Mouse (Mus musculus) midbrain, embryonic 10.5 days (tissue): ENCODE results near the gene Sema6c. TPM values are rescaled to one million over a fixed set of nuclear protein-coding genes. Genes with fewer than 3 reads are reported as not detected.
A peak's percentile ranks its signal among the peaks of the same experiment; 100 is the strongest.
"Not testable (repeated sequence)": the region's sequence is repeated elsewhere in the genome, so short reads cannot be mapped to it uniquely, and the experiment has no call there.

Source experiments
- DNase-seq: peaks from one replicate; pipeline ENCODE4 v3.0.0-alpha.2; 2017; ENCODE audit warnings: low spot score
- H3K27ac ChIP-seq: fragments of 300-500 bp; sonication (generic); replicated peaks from 2 replicates; pipeline ENCODE4 v1.5.1; 2016; ENCODE audit warnings: mild to moderate bottlenecking
- H3K27me3 ChIP-seq: fragments of 300-500 bp; sonication (generic); 2 replicates; pipeline ENCODE4 v1.6.1; 2016; ENCODE audit warnings: low read depth, mild to moderate bottlenecking; ENCODE audit not compliant: poor library complexity, severe bottlenecking
- H3K36me3 ChIP-seq: fragments of 300-500 bp; sonication (generic); 2 replicates; pipeline ENCODE4 v1.6.1; 2016; ENCODE audit warnings: mild to moderate bottlenecking, moderate library complexity
- H3K4me1 ChIP-seq: fragments of 300-500 bp; sonication (generic); 2 replicates; pipeline ENCODE4 v1.6.1; 2016
- H3K4me3 ChIP-seq: fragments of 300-500 bp; sonication (generic); 2 replicates; pipeline ENCODE4 v1.5.1; 2016; ENCODE audit warnings: mild to moderate bottlenecking, moderate library complexity
- H3K9me3 ChIP-seq: fragments of 300-500 bp; sonication (generic); replicated peaks from 2 replicates; pipeline ENCODE4 v1.6.1; 2016; ENCODE audit warnings: mild to moderate bottlenecking
- WGBS: fragments of 180-500 bp; shearing (Covaris S2); methylation state at CpG from one replicate; pipeline ENCODE4 v1.1.7; 2016; 5-methylcytosine and 5-hydroxymethylcytosine counted together
- polyA plus RNA-seq: library from polyadenylated mRNA; unstranded; fragments of >200 nt; fragmentation: Nextera tagmentation; extraction: Ambion mirVana; gene quantifications from 2 replicates; pipeline ENCODE4 v1.2.1, GENCODE M21; 2016

Gene Sema6c
- polyA plus RNA-seq, 1 experiment from 2014 or later = 7.6 TPM

DNA sequence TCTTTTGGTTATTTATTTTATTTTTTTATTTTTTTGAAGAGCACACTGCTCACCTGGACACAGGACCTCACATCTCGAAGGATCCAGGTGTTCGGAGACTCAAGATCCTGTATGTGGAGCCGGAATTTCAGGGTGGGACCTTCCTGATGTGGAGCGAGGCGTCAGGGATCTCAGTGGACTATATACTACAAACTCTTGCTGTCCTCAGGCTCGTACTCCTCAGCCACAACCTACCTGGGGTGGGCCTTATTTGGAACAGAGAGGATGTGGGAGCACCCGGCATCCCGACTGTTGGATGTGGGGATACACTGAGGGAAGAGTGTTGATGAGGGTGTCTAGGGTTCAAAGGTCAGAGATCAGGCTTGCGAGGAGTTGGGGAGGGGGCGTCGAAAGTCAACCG lies 26.1 kb upstream of the Sema6c start:
- Histone ChIP-seq H3K4me3 (peak overlapping the region; percentile 74), H3K36me3 (peaks cover 39% of the 10 kb centered on the region), H3K4me1 (peaks cover 26% of the 10 kb centered on the region)
- DNase-seq, H3K27me3 ChIP-seq, H3K27ac ChIP-seq, H3K9me3 ChIP-seq: not testable (repeated sequence)
- WGBS = no CpG with 5 or more reads among the region's 12 CpGs

DNA sequence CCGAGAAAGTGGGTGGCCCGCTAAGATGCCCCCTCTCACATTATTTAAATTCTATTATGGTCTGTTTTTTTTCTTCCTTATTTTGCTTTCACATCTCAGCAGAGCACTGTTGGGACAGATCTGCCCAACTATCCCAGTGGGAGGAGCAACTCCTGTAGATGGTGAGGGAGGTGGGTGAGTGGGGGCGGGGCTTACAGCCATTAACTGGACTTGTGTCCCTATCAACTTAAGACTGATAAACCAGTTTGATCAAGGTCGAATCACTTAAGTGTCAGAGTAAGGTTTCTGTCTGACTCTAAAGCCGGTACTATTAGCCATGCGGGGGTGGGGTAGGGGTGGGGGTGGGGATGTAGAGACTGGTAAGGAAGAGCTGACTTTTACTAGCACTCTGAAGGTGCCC lies 25.2 kb upstream of the Sema6c start:
- Histone ChIP-seq H3K27me3 (no peaks in the 10 kb centered on the region), H3K36me3 (peaks cover 38% of the 10 kb centered on the region), H3K4me3 (peak overlapping the region; percentile 49), H3K9me3 (no peaks in the 10 kb centered on the region), H3K4me1 (peaks cover 26% of the 10 kb centered on the region), H3K27ac (peak overlapping the region; percentile 46; the same call in 1 of the 2 replicates)
- 40% methylated on average over 6 of the region's 6 CpGs for WGBS
- DNase-seq = no peak

DNA sequence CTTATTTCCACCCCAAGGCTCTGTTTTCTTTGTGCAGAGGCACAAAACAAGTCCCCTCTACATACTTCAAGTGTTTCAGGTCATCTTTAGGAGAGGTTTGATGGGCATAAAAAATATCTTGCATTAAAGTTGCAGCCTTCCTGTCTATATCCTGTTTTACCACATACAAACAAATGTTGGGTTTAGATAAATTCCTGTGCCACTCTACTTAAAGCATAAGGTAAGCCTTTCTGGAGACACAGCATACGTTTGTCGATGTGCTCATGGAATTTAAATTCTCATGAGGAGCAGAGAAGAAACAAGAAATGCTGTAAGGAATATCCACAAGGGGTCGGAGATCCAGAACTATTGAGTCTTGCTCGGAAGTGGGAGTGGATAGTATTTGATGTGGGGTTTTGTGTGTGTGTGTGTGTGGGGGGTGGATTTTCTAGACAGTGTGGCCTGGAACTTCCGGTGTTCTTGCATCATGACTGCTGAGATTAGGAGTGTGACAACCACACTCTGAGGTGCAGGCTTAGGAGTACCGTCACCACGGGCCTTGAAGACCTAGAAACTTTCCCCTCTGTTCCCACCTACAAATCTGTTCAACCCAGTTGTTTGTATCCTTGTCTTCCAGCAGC lies 24.7 kb upstream of the Sema6c start:
- Histone ChIP-seq H3K4me3 (peak overlapping the region; percentile 49), H3K27ac (peak overlapping the region; percentile 46; the same call in 1 of the 2 replicates), H3K9me3 (no peaks in the 10 kb centered on the region), H3K36me3 (peaks cover 39% of the 10 kb centered on the region), H3K4me1 (peaks cover 26% of the 10 kb centered on the region), H3K27me3 (no peaks in the 10 kb centered on the region)
- DNase-seq = no peak
- WGBS = 93% methylated on average over 7 of the region's 7 CpGs

DNA sequence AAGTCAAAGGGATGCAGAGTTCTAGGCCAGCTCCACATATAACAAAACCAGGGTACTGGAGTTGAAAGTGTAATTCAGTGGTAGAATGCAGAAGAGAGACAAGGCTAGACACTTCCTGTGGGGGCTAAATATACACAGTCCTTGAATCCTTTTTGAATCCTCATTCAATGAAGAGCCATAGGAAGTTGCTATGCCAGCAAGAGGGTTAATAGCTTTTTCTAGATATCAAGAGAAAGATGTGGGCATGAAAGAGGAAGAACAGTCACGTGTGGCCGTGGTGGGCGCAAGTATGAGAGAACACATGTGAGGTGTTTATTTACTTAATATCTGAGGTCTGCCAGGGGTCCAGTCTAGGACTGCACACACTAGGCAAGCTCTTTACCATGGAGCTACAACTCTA lies 23.9 kb upstream of the Sema6c start:
- Histone ChIP-seq H3K27me3 (no peaks in the 10 kb centered on the region), H3K27ac (no peak overlapping the region), H3K4me3 (no peak overlapping the region), H3K4me1 (peaks cover 26% of the 10 kb centered on the region), H3K36me3 (peaks cover 36% of the 10 kb centered on the region), H3K9me3 (no peaks in the 10 kb centered on the region)
- DNase-seq = no peak
- 96% methylated on average over 3 of the region's 3 CpGs for WGBS

DNA sequence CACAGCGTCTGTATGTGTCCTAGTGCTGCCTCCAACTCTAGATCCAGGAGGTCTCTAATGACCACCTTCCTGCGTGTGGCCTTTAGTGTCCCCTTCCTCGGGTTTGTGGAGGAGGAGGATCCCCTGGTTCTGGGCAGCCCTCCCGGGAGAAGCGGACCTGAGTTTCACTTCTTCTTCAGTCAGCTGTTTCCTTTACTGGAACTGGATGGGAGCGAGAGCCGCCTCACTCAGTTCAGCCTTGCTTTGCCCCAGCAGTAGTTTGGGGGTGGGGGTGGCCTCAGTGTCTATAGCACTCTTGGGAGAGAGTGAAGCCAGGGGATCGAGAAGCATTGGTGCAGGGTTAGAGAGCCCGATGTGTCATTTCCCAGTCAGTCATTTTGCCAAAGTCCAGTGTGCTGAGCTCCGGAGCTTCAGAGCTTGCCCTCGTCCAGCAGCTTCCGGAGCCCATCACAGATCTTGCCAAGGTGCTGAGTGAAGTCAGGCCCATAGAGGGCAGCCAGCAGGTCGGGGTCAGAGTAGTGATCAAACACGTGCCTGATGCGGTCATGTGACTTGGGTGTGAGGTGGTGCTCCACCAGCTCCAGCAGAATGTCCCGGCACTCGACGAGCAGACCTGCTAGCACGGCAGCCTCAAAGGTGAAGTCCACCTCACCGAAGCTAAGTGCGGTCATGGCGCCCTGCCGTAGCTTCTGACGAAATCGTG lies 20.5 kb upstream of the Sema6c start:
- Histone ChIP-seq H3K27me3 (no peaks in the 10 kb centered on the region), H3K9me3 (no peaks in the 10 kb centered on the region), H3K4me1 (peaks cover 18% of the 10 kb centered on the region), H3K4me3 (no peak overlapping the region), H3K27ac (no peak overlapping the region), H3K36me3 (peaks cover 25% of the 10 kb centered on the region)
- 78% methylated on average over 25 of the region's 25 CpGs for WGBS
- DNase-seq = no peak

DNA sequence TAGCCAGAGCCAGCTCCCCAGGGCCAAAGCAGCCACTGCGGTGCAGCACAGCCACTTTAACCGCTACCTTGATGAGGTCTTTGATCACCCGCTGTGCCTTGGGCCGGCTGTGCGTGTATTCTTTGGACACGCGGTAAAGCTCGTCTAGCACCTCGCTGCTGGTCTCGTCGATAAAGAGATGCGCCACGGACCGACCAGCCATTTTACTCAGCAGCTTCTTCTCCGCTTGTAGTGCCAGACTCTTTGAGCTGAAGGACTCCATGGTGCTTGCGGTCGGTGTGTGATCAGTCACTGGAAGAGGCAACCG lies 20.0 kb upstream of the Sema6c start:
- Histone ChIP-seq H3K27me3 (no peaks in the 10 kb centered on the region), H3K4me1 (peaks cover 13% of the 10 kb centered on the region), H3K27ac (no peak overlapping the region), H3K9me3 (no peaks in the 10 kb centered on the region), H3K36me3 (peaks cover 25% of the 10 kb centered on the region), H3K4me3 (no peak overlapping the region)
- DNase-seq = no peak
- whole genome bisulfite sequencing = 58% methylated on average over 18 of the region's 18 CpGs

DNA sequence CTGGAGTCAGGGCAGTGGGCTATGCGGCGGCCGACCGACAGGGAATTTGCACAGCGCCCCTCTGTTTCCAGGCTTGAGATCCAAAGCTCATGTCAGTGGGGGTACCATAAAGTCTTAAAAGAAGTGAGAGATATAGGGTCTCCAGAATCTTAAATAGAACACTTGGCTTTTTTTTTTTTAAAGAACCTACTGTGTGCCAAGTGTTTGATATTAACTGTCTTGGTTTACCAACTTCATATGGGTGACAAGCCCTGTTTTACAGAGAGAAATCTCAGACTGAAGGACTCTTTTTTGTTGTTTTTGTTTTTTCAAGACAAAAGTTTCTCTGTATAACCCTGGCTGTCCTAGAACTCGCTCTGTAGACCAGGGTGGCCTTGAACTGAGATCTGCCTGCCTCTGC lies 19.5 kb upstream of the Sema6c start:
- no peak overlapping the region for H3K27ac ChIP-seq
- no peaks in the 10 kb centered on the region for H3K27me3 ChIP-seq
- peaks cover 25% of the 10 kb centered on the region for H3K36me3 ChIP-seq
- peaks cover 7% of the 10 kb centered on the region for H3K4me1 ChIP-seq
- WGBS = 92% methylated on average over 6 of the region's 6 CpGs
- DNase-seq = no peak
- no peaks in the 10 kb centered on the region for H3K9me3 ChIP-seq
- H3K4me3 ChIP-seq = no peak overlapping the region

DNA sequence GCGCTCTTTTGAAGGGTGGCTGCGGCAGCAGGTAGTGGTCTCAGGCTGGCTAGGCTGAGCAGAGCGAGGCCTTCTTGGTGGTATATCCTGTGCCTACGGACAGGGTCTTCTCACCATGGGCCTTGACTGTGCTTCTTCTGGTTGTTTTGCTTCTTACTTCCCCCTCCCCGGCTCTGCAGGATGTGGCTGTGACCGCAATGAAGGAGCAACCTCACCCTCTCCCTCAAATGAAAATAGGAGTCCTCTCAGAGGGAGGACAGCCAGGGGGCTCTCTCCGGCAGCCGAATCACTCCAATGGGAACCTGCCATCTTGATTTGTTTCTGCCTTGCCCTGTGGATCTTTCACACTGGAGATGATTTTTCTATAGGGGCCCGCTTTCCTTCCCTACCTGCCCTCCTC lies 18.8 kb upstream of the Sema6c start:
- no peak overlapping the region for H3K4me3 ChIP-seq
- H3K36me3 ChIP-seq = peaks cover 25% of the 10 kb centered on the region
- no peak for DNase-seq
- 95% methylated on average over 9 of the region's 9 CpGs for WGBS
- no peaks in the 10 kb centered on the region for H3K9me3 ChIP-seq
- H3K4me1 ChIP-seq = 0 out of 2 replicates have a peak, but pooled peaks cover under 1% of the 10 kb centered on the region
- H3K27ac ChIP-seq = no peak overlapping the region
- no peaks in the 10 kb centered on the region for H3K27me3 ChIP-seq

DNA sequence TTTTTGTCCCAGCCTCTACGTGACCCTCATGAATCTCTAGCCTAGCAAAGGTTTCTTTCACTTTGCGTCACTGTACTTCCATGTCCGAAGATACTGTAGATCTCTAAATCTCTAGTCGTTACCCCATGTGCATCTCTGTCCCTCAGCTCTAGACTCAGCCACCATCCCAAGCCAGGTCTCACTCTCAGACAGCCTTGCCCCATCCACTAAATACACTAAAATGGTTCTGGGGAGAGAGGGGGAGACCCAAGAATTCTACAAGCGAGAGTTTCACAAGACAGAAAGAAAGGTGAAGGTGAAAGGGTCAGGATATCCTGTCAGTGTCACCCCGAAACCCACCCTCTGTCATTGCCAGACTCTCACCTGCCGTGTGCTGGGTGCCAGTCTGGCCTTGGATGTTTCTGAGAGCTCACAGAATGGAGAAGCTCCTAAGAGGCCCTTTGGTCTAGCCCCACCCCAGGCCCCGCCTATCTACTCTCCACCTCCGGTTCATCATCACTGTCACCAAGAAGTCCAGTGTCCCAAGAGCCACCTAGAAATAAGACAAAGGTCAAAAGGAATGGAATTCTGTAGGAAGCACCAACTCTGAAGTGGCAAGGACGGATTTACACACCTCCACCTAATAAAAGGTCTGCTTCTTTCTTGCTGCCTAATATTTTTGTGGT lies 18.2 kb upstream of the Sema6c start, which contains the start of gene Tnfaip8l2:
Gene Tnfaip8l2, minus strand, starts transcription at position 409 of the 665 bp plus-strand sequence.
- no peak for DNase-seq
- WGBS = 82% methylated on average over 10 of the region's 10 CpGs
- H3K4me3 ChIP-seq = no peak within 1 kb of the TSS
- H3K27me3 ChIP-seq = no peaks in the 10 kb centered on the region
- no peak within 1 kb of the TSS for H3K27ac ChIP-seq
- peaks cover 25% of the 10 kb centered on the region for H3K36me3 ChIP-seq
- H3K4me1 ChIP-seq = no peaks in the 10 kb centered on the region
- no peaks in the 10 kb centered on the region for H3K9me3 ChIP-seq

DNA sequence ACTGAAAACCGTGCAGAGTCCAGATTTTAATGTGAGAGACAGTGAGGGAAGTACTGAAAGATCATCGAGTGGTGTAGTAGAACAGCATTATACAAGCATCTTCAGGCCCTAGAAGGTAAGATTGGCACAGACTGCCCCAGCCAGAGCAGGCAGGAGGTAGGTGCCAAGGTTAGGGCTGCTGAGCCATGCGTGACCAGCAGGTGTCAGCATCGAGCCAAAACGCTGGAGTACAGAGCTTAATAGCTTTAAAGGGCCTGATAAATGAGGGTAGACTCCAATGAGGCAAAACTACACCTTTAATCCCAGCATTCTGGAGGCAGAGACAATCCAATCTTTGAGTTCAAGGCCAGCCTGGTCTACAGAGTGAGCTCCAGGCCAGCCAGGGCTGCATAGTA lies 17.6 kb upstream of the Sema6c start:
- Histone ChIP-seq H3K27ac (no peak overlapping the region), H3K9me3 (no peaks in the 10 kb centered on the region), H3K4me3 (no peak overlapping the region), H3K36me3 (peaks cover 25% of the 10 kb centered on the region), H3K27me3 (no peaks in the 10 kb centered on the region), H3K4me1 (no peaks in the 10 kb centered on the region)
- DNase-seq = peak; percentile 81
- 9% methylated on average over 5 of the region's 5 CpGs for WGBS

DNA sequence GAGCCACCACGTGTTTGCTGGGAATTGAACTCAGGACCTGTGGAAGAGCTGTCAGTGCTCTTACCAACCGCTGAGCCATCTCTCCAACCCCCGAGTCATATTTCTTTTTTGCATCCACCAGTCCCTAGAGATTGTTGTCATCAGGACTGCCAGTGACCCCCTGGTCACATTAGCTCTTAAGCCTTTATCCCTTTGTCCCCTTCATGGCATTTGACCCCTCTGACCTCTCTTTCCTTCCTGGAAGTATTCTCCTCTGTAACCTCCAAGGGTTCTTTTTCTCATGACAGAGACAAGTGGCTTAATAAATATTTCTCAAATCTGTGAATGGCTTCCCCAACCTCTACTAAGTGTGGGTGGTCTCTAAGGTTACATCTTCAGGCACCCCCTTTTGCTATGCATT lies 12.3 kb upstream of the Sema6c start:
- Histone ChIP-seq H3K36me3 (no peaks in the 10 kb centered on the region), H3K27me3 (no peaks in the 10 kb centered on the region), H3K4me3 (no peak overlapping the region), H3K9me3 (no peaks in the 10 kb centered on the region), H3K27ac (no peak overlapping the region), H3K4me1 (peaks cover 8% of the 10 kb centered on the region)
- no peak for DNase-seq
- 60% methylated on average over 3 of the region's 3 CpGs for WGBS

DNA sequence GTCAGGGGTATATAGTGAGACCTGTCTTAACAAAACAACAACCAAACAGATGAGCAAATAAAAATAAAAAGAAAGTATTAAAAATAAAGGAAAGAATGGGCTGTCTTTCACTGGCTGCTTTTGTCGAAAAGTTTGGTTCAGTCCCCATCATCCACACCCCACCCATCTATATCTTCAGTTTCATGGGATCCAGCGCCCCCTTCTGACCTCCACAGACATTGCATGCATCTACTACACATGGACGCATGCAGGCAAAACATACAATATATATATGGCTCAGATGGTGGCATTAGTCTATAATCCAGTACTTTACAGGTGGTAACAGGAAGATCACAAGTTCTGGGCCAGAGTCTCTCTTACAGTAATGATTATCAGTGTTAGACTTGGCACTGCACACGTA lies 6.4 kb upstream of the Sema6c start:
- H3K4me1 ChIP-seq = no peaks in the 10 kb centered on the region
- no peak for DNase-seq
- no peak overlapping the region for H3K4me3 ChIP-seq
- no peak overlapping the region for H3K27ac ChIP-seq
- WGBS = 55% methylated on average over 4 of the region's 4 CpGs
- H3K36me3 ChIP-seq = no peaks in the 10 kb centered on the region
- no peaks in the 10 kb centered on the region for H3K9me3 ChIP-seq
- H3K27me3 ChIP-seq = peaks cover 13% of the 10 kb centered on the region

DNA sequence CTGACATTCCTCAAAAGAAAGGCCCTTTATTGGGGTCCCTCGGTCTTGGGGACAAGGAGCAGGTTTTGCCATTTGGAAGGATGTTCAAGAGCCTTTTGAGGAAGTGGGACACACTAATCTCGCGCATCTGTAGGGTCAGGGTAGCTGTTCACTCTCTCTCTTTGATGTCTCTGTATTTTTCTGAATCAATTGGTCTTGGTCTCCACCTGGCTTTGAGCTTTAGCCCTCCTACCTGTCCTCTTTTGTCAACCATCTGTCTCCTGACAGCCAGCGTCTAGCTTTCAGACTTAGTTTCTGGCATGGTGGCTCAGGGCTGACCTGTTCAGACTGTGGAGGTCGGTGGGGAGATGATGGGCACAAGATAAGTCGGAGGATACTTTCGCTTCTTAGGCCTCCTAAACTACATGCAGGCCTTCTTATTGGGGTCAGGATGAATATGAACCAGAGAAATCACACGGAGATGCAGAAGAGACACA lies 708 bp upstream of the Sema6c start:
- Histone ChIP-seq H3K27me3 (peaks cover 44% of the 10 kb centered on the region), H3K4me1 (peaks cover 50% of the 10 kb centered on the region), H3K27ac (peak overlapping the region; percentile 89), H3K4me3 (peak overlapping the region; percentile 84), H3K36me3 (peaks cover 6% of the 10 kb centered on the region), H3K9me3 (no peaks in the 10 kb centered on the region)
- WGBS = 10% methylated on average over 8 of the region's 8 CpGs
- DNase-seq = peak; percentile 26
